Mouse (Mus musculus) neural tube, embryonic 15.5 days (tissue): Measurements from ENCODE around the gene Olfr1410. TPM values are rescaled to one million over a fixed set of nuclear protein-coding genes. Genes with fewer than 3 reads are reported as not detected.
A peak's percentile ranks its signal among the peaks of the same experiment; 100 is the strongest.

ENCODE experiments used
- ATAC-seq: fragments of 200-750 bp; cut with Nextera tagmentation; 2 replicates; pipeline ENCODE4 v1.8.0; 2017; ENCODE audit warnings: mild to moderate bottlenecking, moderate TSS enrichment, moderate library complexity; ENCODE audit not compliant: low FRiP score
- H3K27ac ChIP-seq: fragments of 300-500 bp; sonication (generic); replicated peaks from 2 replicates; pipeline ENCODE4 v1.5.1; 2015; ENCODE audit warnings: mild to moderate bottlenecking, inconsistent platforms
- H3K27me3 ChIP-seq: fragments of 300-500 bp; sonication (generic); replicated peaks from 2 replicates; pipeline ENCODE4 v1.6.1; 2015; ENCODE audit warnings: inconsistent platforms
- H3K36me3 ChIP-seq: fragments of 300-500 bp; sonication (generic); 2 replicates; pipeline ENCODE4 v1.6.1; 2015; ENCODE audit warnings: inconsistent platforms
- H3K4me1 ChIP-seq: fragments of 300-500 bp; sonication (generic); 2 replicates; pipeline ENCODE4 v1.6.1; 2015; ENCODE audit warnings: inconsistent platforms
- H3K4me2 ChIP-seq: fragments of 300-500 bp; sonication (generic); 2 replicates; pipeline ENCODE4 v1.6.1; 2015; ENCODE audit warnings: inconsistent platforms, mild to moderate bottlenecking, moderate library complexity
- H3K4me3 ChIP-seq: fragments of 300-500 bp; sonication (generic); replicated peaks from 2 replicates; pipeline ENCODE4 v1.5.1; 2015; ENCODE audit warnings: mild to moderate bottlenecking, inconsistent platforms
- H3K9ac ChIP-seq: fragments of 300-500 bp; sonication (generic); replicated peaks from 2 replicates; pipeline ENCODE4 v1.6.1; 2015; ENCODE audit warnings: mild to moderate bottlenecking, inconsistent platforms
- H3K9me3 ChIP-seq: fragments of 300-500 bp; sonication (generic); replicated peaks from 2 replicates; pipeline ENCODE4 v1.6.1; 2016; ENCODE audit warnings: inconsistent platforms
- WGBS: fragments of 180-500 bp; shearing (Covaris S2); methylation state at CpG from one replicate; pipeline ENCODE4 v1.1.7; 2015; ENCODE audit warnings: mixed read lengths; 5-methylcytosine and 5-hydroxymethylcytosine counted together
- polyA plus RNA-seq: library from polyadenylated mRNA; unstranded; fragments of >200 nt; fragmentation: Nextera tagmentation; extraction: Ambion mirVana; gene quantifications from 2 replicates; pipeline ENCODE4 v1.2.1, GENCODE M21; 2015

Olfr1410 gene
- polyA plus RNA-seq, 1 experiment from 2014 or later, result not detected

- peak within 1 kb of the TSS; percentile 93 for H3K4me3 ChIP-seq
- peak within 1 kb of the TSS; percentile 96 for H3K9ac ChIP-seq
- H3K27ac ChIP-seq, result peak within 1 kb of the TSS; percentile 88
- no peaks in the 10 kb centered on the region for H3K9me3 ChIP-seq
- ATAC-seq, result peak; percentile 95
- H3K4me2 ChIP-seq, result peak within 1 kb of the TSS; percentile 96
- H3K27me3 ChIP-seq, result 0 out of 2 replicates have a peak, but pooled peaks cover 3% of the 10 kb centered on the region
- 1% methylated on average over 50 of the region's 50 CpGs for WGBS
- H3K36me3 ChIP-seq, result peaks cover 25% of the 10 kb centered on the region
- peaks cover 36% of the 10 kb centered on the region for H3K4me1 ChIP-seq
These were observed 36.1 kb downstream of the Olfr1410 start, which contains the start of gene Cops9 for GRCm38 (mm10) chr1:92641514-92642272. Cops9 (minus strand) TSS chr1:92641985.

- H3K27ac ChIP-seq, result no peak overlapping the region
- H3K9ac ChIP-seq, result no peak overlapping the region
- 62% methylated on average over 4 of the region's 4 CpGs for WGBS
- no peaks in the 10 kb centered on the region for H3K9me3 ChIP-seq
- no peak overlapping the region for H3K4me3 ChIP-seq
- H3K4me2 ChIP-seq, result no peak overlapping the region
- ATAC-seq, result no peak
- H3K27me3 ChIP-seq, result 0 out of 2 replicates have a peak, but pooled peaks cover 3% of the 10 kb centered on the region
- H3K4me1 ChIP-seq, result peaks cover 41% of the 10 kb centered on the region
- H3K36me3 ChIP-seq, result peaks cover 5% of the 10 kb centered on the region
These were observed 38.1 kb downstream of the Olfr1410 start for GRCm38 (mm10) chr1:92643691-92644090.

GRCm38 (mm10) chr1:92644916-92645315 lies 39.3 kb downstream of the Olfr1410 start:
- Histone ChIP-seq H3K4me1 (peaks cover 31% of the 10 kb centered on the region), H3K27me3 (0 out of 2 replicates have a peak, but pooled peaks cover 3% of the 10 kb centered on the region), H3K36me3 (no peaks in the 10 kb centered on the region), H3K9ac (no peak overlapping the region), H3K27ac (no peak overlapping the region), H3K4me2 (no peak overlapping the region), H3K9me3 (no peaks in the 10 kb centered on the region), H3K4me3 (no peak overlapping the region)
- WGBS, result 82% methylated on average over 5 of the region's 5 CpGs
- ATAC-seq, result no peak

- Histone ChIP-seq H3K27me3 (0 out of 2 replicates have a peak, but pooled peaks cover 3% of the 10 kb centered on the region), H3K27ac (no peak overlapping the region), H3K4me3 (no peak overlapping the region), H3K9me3 (no peaks in the 10 kb centered on the region), H3K36me3 (no peaks in the 10 kb centered on the region), H3K4me2 (no peak overlapping the region), H3K4me1 (peaks cover 19% of the 10 kb centered on the region), H3K9ac (no peak overlapping the region)
- WGBS, result 66% methylated on average over 2 of the region's 2 CpGs
- ATAC-seq, result no peak
These were observed 40.5 kb downstream of the Olfr1410 start for GRCm38 (mm10) chr1:92646111-92646510.

DNA sequence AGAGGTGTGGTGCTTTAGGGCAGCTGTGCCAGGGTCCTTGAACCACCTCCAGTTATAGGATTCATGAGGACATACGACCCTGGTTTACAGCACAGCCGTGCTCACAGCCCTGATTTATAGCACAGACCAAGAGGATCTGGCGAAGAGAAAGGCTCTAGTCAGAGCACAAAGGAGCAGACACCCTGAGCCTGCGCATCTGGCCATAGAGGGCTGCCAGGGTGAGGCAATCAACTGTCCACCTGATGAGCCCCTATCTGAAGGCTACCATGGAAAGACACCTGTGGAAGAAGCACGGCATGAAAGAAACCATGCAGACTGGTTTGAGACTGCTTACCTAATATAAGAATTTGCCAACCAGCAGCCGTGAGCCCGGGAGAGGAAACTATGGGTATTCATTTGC lies 41.0 kb downstream of the Olfr1410 start:
- 57% methylated on average over 7 of the region's 7 CpGs for WGBS
- no peak overlapping the region for H3K4me3 ChIP-seq
- H3K36me3 ChIP-seq, result no peaks in the 10 kb centered on the region
- H3K9ac ChIP-seq, result no peak overlapping the region
- no peak for ATAC-seq
- H3K27me3 ChIP-seq, result 0 out of 2 replicates have a peak, but pooled peaks cover 3% of the 10 kb centered on the region
- H3K27ac ChIP-seq, result no peak overlapping the region
- H3K4me2 ChIP-seq, result no peak overlapping the region
- H3K4me1 ChIP-seq, result peaks cover 19% of the 10 kb centered on the region
- no peaks in the 10 kb centered on the region for H3K9me3 ChIP-seq

DNA sequence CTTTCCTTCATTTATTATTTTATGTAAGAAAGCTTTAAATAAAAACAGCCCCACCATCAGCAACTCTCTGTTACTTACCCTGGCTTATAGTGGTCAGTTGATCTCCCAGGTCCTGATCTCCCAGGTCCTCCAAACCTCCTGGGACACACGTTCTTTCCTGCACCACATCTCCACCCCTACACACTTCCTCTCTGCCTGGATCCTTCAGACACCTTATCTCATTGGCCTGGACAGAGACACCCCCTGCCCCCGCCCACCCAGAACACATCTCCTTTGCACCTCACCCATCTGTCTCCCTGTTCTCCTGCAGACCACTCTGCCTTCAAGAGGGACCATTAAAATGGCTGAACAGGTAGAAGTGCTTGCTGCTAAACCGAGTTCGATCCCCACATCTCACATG lies 41.4 kb downstream of the Olfr1410 start:
- Histone ChIP-seq H3K4me2 (no peak overlapping the region), H3K36me3 (no peaks in the 10 kb centered on the region), H3K27ac (no peak overlapping the region), H3K4me1 (peaks cover 23% of the 10 kb centered on the region), H3K27me3 (0 out of 2 replicates have a peak, but pooled peaks cover 3% of the 10 kb centered on the region), H3K4me3 (no peak overlapping the region), H3K9me3 (no peaks in the 10 kb centered on the region), H3K9ac (no peak overlapping the region; the same call in 1 of the 2 replicates)
- no peak for ATAC-seq
- 80% methylated on average over 4 of the region's 4 CpGs for WGBS

GRCm38 (mm10) chr1:92647752-92648151 lies 42.2 kb downstream of the Olfr1410 start:
- H3K9ac ChIP-seq, result peak overlapping the region; percentile 1; the same call in 1 of the 2 replicates
- WGBS, result 8% methylated on average over 8 of the region's 8 CpGs
- no peak overlapping the region for H3K4me3 ChIP-seq
- H3K36me3 ChIP-seq, result no peaks in the 10 kb centered on the region
- peak overlapping the region; percentile 28 for H3K4me2 ChIP-seq
- H3K9me3 ChIP-seq, result no peaks in the 10 kb centered on the region
- H3K4me1 ChIP-seq, result peaks cover 16% of the 10 kb centered on the region
- H3K27me3 ChIP-seq, result 0 out of 2 replicates have a peak, but pooled peaks cover 3% of the 10 kb centered on the region
- peak; percentile 53 for ATAC-seq
- H3K27ac ChIP-seq, result 0 out of 2 replicates have a peak overlapping the region, but pooled peaks have one; percentile 13

- 0 out of 2 replicates have a peak, but pooled peaks cover 3% of the 10 kb centered on the region for H3K27me3 ChIP-seq
- no peaks in the 10 kb centered on the region for H3K9me3 ChIP-seq
- H3K4me3 ChIP-seq, result no peak overlapping the region
- no peaks in the 10 kb centered on the region for H3K36me3 ChIP-seq
- H3K27ac ChIP-seq, result no peak overlapping the region
- peaks cover 15% of the 10 kb centered on the region for H3K4me1 ChIP-seq
- 0 out of 2 replicates have a peak, but pooled peaks have one; percentile 19 for ATAC-seq
- H3K9ac ChIP-seq, result 0 out of 2 replicates have a peak overlapping the region, but pooled peaks have one; percentile 1
- 54% methylated on average over 10 of the region's 10 CpGs for WGBS
- peak overlapping the region; percentile 28; the same call in 1 of the 2 replicates for H3K4me2 ChIP-seq
These were observed 42.6 kb downstream of the Olfr1410 start for GRCm38 (mm10) chr1:92648197-92648596.

DNA sequence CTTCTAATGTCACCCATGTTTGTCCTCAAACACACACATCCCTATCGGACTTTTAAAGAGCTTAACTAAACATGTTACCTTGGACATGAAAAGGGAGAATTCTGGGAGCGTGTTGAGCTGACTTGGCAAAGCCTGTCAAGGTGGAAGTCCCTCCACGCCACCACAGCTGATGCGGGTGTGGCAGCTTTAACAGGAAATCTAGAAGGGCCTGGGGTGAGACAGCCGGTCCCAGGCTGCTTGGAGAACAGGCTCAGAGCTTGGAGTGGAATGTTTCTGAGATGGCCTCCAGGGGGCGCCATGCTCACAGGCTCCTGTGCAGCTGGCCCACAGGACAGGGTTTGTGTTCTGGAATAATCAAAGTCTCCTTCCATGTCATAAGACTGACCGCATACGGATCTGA lies 43.1 kb downstream of the Olfr1410 start, which contains the start of gene Otos:
Otos (minus strand) TSS at position 169 of the 400 bp plus-strand sequence.
- no peaks in the 10 kb centered on the region for H3K9me3 ChIP-seq
- WGBS, result 28% methylated on average over 8 of the region's 8 CpGs
- 0 out of 2 replicates have a peak within 1 kb of the TSS, but pooled peaks have one; percentile 13 for H3K27ac ChIP-seq
- peaks cover 15% of the 10 kb centered on the region for H3K4me1 ChIP-seq
- no peaks in the 10 kb centered on the region for H3K36me3 ChIP-seq
- no peak within 1 kb of the TSS for H3K4me3 ChIP-seq
- peak within 1 kb of the TSS; percentile 28 for H3K4me2 ChIP-seq
- 0 out of 2 replicates have a peak, but pooled peaks cover 3% of the 10 kb centered on the region for H3K27me3 ChIP-seq
- peak; percentile 69; the same call in 1 of the 2 replicates for ATAC-seq
- H3K9ac ChIP-seq, result 0 out of 2 replicates have a peak within 1 kb of the TSS, but pooled peaks have one; percentile 1

DNA sequence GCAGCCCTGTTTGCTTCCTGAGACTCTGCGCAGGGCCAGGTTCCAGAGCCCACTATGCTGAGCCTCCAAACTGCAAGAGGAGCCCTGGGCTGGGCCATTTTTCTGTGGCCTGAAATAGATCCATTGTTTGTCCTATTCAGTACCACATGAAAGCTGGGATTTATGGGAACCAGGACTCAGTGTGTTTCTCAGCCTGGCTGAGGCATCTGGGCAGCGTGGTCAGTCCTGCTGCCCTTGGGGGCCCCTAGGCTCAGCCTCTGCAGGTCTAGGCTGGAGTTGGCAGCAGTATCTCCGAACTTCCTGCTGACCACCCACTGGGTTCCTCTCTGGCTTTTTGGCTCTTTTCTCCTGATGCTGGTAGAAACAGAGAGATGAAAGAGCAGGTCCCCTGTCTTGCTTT lies 45.9 kb downstream of the Olfr1410 start:
- ATAC-seq, result no peak
- peaks cover 15% of the 10 kb centered on the region for H3K4me1 ChIP-seq
- no peak overlapping the region for H3K4me3 ChIP-seq
- 34% methylated on average over 3 of the region's 3 CpGs for WGBS
- H3K4me2 ChIP-seq, result no peak overlapping the region
- H3K27me3 ChIP-seq, result 0 out of 2 replicates have a peak, but pooled peaks cover under 1% of the 10 kb centered on the region
- H3K9me3 ChIP-seq, result no peaks in the 10 kb centered on the region
- H3K9ac ChIP-seq, result no peak overlapping the region
- H3K27ac ChIP-seq, result 0 out of 2 replicates have a peak overlapping the region, but pooled peaks have one; percentile 13
- H3K36me3 ChIP-seq, result no peaks in the 10 kb centered on the region

DNA sequence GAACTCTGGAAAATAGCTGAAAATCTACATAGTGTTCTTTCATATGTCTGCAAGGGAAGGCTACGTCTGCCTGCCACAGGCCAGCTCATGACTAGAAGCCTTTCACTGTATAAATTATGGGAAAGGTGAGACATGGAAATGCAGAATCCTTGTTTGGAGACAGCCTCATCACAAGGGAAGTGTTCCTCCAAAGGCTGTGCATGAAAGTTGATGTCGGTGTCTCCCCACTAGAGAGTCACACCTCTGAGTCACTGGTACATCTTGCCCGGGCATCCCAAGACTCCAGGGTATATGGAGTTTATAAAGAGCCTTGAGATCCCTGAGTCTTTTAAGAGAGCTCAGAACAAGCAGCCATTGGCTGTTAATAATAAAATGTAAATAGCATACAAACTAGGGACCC lies 47.6 kb downstream of the Olfr1410 start:
- H3K9ac ChIP-seq, result no peak overlapping the region
- H3K27me3 ChIP-seq, result no peaks in the 10 kb centered on the region
- 90% methylated on average over 3 of the region's 3 CpGs for WGBS
- H3K4me3 ChIP-seq, result no peak overlapping the region
- H3K9me3 ChIP-seq, result no peaks in the 10 kb centered on the region
- H3K4me2 ChIP-seq, result no peak overlapping the region
- no peak for ATAC-seq
- H3K36me3 ChIP-seq, result no peaks in the 10 kb centered on the region
- H3K4me1 ChIP-seq, result peaks cover 7% of the 10 kb centered on the region; the same call in 1 of the 2 replicates
- H3K27ac ChIP-seq, result no peak overlapping the region
